Mouse (Mus musculus) telencephalon, adult 2 months (tissue): ENCODE data around the gene Nebl.
A peak's percentile ranks its signal among the peaks of the same experiment; 100 is the strongest.

Experiments used
- DNase-seq: peaks from one replicate; pipeline ENCODE4 v3.0.0-alpha.2; 2011; ENCODE audit warnings: low read depth, low spot score

Gene Nebl

GRCm38 (mm10) chr2:17524205-17524978 lies 206.9 kb downstream of the Nebl start:
- no peak for DNase-seq

- no peak for DNase-seq
Measured at GRCm38 (mm10) chr2:17523791-17524190, 207.5 kb downstream of the Nebl start.

GRCm38 (mm10) chr2:17515686-17516085 lies 215.6 kb downstream of the Nebl start:
- no peak for DNase-seq

GRCm38 (mm10) chr2:17514765-17515164 lies 216.5 kb downstream of the Nebl start:
- no peak for DNase-seq

GRCm38 (mm10) chr2:17509942-17510341 lies 221.3 kb downstream of the Nebl start:
- DNase-seq, result no peak

- no peak for DNase-seq
Measured at GRCm38 (mm10) chr2:17507362-17507761, 223.9 kb downstream of the Nebl start.

- no peak for DNase-seq
Measured at GRCm38 (mm10) chr2:17504115-17504774, 227.0 kb downstream of the Nebl start.

GRCm38 (mm10) chr2:17501075-17501474 lies 230.2 kb downstream of the Nebl start:
- no peak for DNase-seq

- DNase-seq, result no peak
Measured at GRCm38 (mm10) chr2:17465517-17466174, 265.6 kb downstream of the Nebl start.

GRCm38 (mm10) chr2:17460434-17460833 lies 270.8 kb downstream of the Nebl start:
- no peak for DNase-seq

- peak; percentile 43 for DNase-seq
Measured at GRCm38 (mm10) chr2:17453676-17454075, 277.6 kb downstream of the Nebl start.

GRCm38 (mm10) chr2:17448341-17448740 lies 282.9 kb downstream of the Nebl start:
- no peak for DNase-seq

GRCm38 (mm10) chr2:17443581-17443980 lies 287.7 kb downstream of the Nebl start:
- no peak for DNase-seq

- no peak for DNase-seq
Measured at GRCm38 (mm10) chr2:17438317-17438716, 292.9 kb downstream of the Nebl start.

GRCm38 (mm10) chr2:17436739-17437440 lies 294.4 kb downstream of the Nebl start:
- no peak for DNase-seq

- no peak for DNase-seq
Measured at GRCm38 (mm10) chr2:17435217-17435616, 296.0 kb downstream of the Nebl start.

GRCm38 (mm10) chr2:17429028-17429427 lies 302.2 kb downstream of the Nebl start:
- DNase-seq, result peak; percentile 38

GRCm38 (mm10) chr2:17428156-17428555 lies 303.1 kb downstream of the Nebl start:
- DNase-seq, result no peak

- peak; percentile 53 for DNase-seq
Measured at GRCm38 (mm10) chr2:17422967-17423366, 308.3 kb downstream of the Nebl start.

GRCm38 (mm10) chr2:17415347-17415746 lies 315.9 kb downstream of the Nebl start:
- DNase-seq, result no peak

- no peak for DNase-seq
Measured at GRCm38 (mm10) chr2:17414324-17414723, 316.9 kb downstream of the Nebl start.
